Mouse (Mus musculus): ENCODE data around the gene Otc. TPM values are rescaled to one million over a fixed set of nuclear protein-coding genes. Genes with fewer than 3 reads are reported as not detected.

Gene Otc
- polyA plus RNA-seq, 1 experiment from 2014 or later = not detected

DNA sequence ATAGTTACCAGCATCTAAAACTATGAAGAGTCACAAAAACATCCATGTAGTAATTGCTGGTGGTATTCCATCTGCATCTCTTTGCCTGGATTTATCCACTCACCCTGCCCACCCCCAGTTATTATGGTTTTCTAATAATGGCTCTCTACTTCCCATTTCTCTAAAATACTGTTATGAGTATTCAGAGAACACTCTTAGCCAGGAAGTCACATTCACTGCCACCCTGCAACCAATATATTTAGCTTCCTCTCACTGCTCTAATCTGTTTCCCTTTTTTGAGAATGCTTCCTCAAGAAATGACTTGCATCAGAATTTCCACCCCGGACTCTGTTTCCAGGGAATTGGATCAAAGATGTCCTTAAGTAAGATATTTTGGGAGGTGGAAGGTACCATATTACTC is 79.6 kb downstream of the Otc start:
- WGBS = 94% methylated on average over 1 of the region's 1 CpGs
- no peaks in the 10 kb centered on the region for H3K4me1 ChIP-seq (ENCODE audit: control insufficient read depth, insufficient read depth, low read length)

DNA sequence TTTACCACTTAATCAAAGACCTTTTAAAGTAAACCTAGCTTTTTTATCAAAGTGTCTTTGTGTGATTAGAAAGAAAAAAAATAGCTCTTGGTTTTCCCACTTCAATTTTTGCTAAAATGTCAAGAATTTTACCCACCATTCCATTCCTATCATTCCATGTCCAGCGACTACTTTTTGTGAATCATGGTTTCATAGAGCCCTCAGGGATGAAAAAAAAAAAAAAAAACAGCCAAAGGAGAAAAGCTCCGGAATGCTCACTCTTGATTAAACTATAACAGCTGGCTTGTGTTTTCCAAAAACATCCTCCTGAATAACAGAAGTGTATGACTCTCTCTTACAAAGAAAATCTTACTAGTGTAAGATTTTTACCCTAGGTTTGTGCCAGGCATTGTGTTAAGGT is 84.7 kb downstream of the Otc start:
- no peak overlapping the region for H3K4me2 ChIP-seq (ENCODE audit: low read depth, severe bottlenecking)
- no peak overlapping the region for H3K27ac ChIP-seq (replicated peaks; ENCODE audit: low read depth, low read length)
- H3K27me3 ChIP-seq (ENCODE audit: control insufficient read depth, insufficient read depth, low read length) = no peaks in the 10 kb centered on the region
- ATAC-seq (ENCODE audit: insufficient number of reproducible peaks, low FRiP score, low TSS enrichment, low read depth) = no peak
- no peak for DNase-seq (ENCODE audit: low spot score)
- H3K4me3 ChIP-seq (ENCODE audit: low read depth, low read length) = no peak overlapping the region
- 62% methylated on average over 2 of the region's 2 CpGs for WGBS
- no peak overlapping the region for H3K9ac ChIP-seq (ENCODE audit: low read length)
- H3K9me3 ChIP-seq (ENCODE audit: control insufficient read depth, low read length) = no peaks in the 10 kb centered on the region
- H3K36me3 ChIP-seq (ENCODE audit: control insufficient read depth, insufficient read depth, low read length) = no peaks in the 10 kb centered on the region
- H3K4me1 ChIP-seq (ENCODE audit: control insufficient read depth, insufficient read depth, low read length) = no peaks in the 10 kb centered on the region

More for the DNA sequence above, 79.6 kb downstream of the Otc start:
- Histone ChIP-seq H3K9me3 (ENCODE audit: control insufficient read depth, low read length) (no peaks in the 10 kb centered on the region), H3K27me3 (ENCODE audit: control insufficient read depth, insufficient read depth, low read length) (no peaks in the 10 kb centered on the region), H3K4me3 (ENCODE audit: low read depth, low read length) (no peak overlapping the region), H3K27ac (replicated peaks; ENCODE audit: low read depth, low read length) (no peak overlapping the region), H3K36me3 (ENCODE audit: control insufficient read depth, insufficient read depth, low read length) (no peaks in the 10 kb centered on the region), H3K4me2 (ENCODE audit: low read depth, severe bottlenecking) (no peak overlapping the region), H3K9ac (ENCODE audit: low read length) (no peak overlapping the region)
- DNase-seq (ENCODE audit: low spot score) (no peak), ATAC-seq (ENCODE audit: insufficient number of reproducible peaks, low FRiP score, low TSS enrichment, low read depth) (no peak)

DNA sequence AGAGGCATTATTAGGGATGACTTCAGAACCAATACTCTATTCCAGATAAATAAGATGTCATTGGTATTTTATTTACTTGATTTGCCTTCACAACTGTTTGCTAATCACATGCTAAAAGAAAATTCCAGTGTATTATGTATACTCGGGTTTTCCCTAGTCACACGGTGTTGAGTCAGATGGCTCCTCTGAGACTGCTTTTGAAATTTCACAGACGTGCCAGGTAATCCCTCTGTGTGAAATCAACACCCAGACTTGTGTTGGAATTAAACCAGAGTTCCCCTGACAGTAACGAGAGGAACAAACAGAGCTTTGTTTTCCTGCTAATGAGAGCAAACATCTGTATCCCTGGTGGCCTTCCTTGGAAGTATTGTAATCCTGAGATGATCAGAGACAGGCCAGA is 103.8 kb downstream of the Otc start:
- no peak overlapping the region for H3K4me3 ChIP-seq (ENCODE audit: low read depth, low read length)
- H3K4me1 ChIP-seq (ENCODE audit: control insufficient read depth, insufficient read depth, low read length) = no peaks in the 10 kb centered on the region
- no peaks in the 10 kb centered on the region for H3K36me3 ChIP-seq (ENCODE audit: control insufficient read depth, insufficient read depth, low read length)
- H3K9me3 ChIP-seq (ENCODE audit: control insufficient read depth, low read length) = no peaks in the 10 kb centered on the region
- H3K9ac ChIP-seq (ENCODE audit: low read length) = no peak overlapping the region
- no peak for ATAC-seq (ENCODE audit: insufficient number of reproducible peaks, low FRiP score, low TSS enrichment, low read depth)
- H3K4me2 ChIP-seq (ENCODE audit: low read depth, severe bottlenecking) = no peak overlapping the region
- H3K27ac ChIP-seq (replicated peaks; ENCODE audit: low read depth, low read length) = no peak overlapping the region
- DNase-seq (ENCODE audit: low spot score) = no peak
- WGBS = 33% methylated on average over 4 of the region's 4 CpGs
- no peaks in the 10 kb centered on the region for H3K27me3 ChIP-seq (ENCODE audit: control insufficient read depth, insufficient read depth, low read length)

Other genes starting within 250 kb of the Otc start
- 4.8 and 5.3 TPM in 2 replicates for gene Srpx, start 134.6 kb upstream of the Otc start, polyA plus RNA-seq (2014; fragmentation: Nextera tagmentation; extraction: Ambion mirVana)
- gene Rpgr, start 35.4 kb upstream of the Otc start, polyA plus RNA-seq (2014; fragmentation: Nextera tagmentation; extraction: Ambion mirVana) = 22.1 and 24.5 TPM in 2 replicates
- gene Tspan7, start 232.9 kb downstream of the Otc start, polyA plus RNA-seq (2014; fragmentation: Nextera tagmentation; extraction: Ambion mirVana) = 49.2 and 50.9 TPM in 2 replicates